Mouse (Mus musculus) CD4-positive naive resting alpha-beta T cell, adult 76 days (primary cell): ENCODE measurements around the gene Tox2. TPM values are rescaled to one million over a fixed set of nuclear protein-coding genes. Genes with fewer than 3 reads are reported as not detected.

Experiments used
- total RNA-seq: library from RNA; stranded (reverse); gene quantifications from one replicate; pipeline ENCODE4 v1.2.4, GENCODE M21; 2023

Gene Tox2
- total RNA-seq, result 0.82 TPM

DNA sequence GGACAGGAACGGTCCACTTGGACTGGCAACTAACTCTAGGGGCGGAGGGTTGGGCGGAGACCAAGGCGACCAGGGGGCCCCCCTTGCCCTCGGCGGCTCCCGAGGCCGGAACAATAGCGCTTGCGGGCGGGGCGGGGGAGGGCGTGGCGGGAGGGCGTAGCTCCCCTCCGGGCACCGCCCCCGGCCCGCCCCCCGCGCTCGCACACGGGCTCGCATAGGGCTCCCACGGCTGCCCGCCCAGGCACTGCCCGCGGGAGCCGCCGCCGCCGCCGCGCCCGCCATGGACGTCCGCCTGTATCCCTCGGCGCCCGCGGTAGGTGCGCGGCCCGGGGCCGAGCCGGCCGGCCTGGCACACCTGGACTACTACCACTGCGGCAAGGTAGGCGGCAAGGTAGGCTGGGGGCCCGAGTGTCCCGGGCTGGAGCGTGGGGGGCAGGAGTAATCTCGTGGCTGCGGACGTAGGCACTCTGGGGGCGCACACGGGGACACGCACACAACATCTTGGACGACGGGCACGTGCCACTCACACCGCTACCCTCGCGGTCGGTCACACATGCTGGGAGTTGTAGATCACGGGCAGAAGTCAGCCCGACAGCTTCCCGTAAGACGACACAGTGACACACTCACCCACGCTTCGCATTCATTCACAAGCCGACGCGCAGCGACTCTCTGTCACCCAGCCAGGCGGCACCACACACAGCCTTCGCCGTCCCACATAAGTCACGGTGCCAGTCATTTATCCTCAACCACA is at the start of gene Tox2:
Tox2 (plus strand) TSS at position 242 of the 751 bp plus-strand sequence.

Other genes with a start within 250 kb of the Tox2 start
- gene Sgk2, start 215.8 kb upstream of the Tox2 start, total RNA-seq, result not detected
- gene Ift52, start 185.8 kb upstream of the Tox2 start, total RNA-seq, result 29.6 TPM
- 4.4 TPM for gene Mybl2, start 148.4 kb upstream of the Tox2 start, total RNA-seq
- not detected for gene Gtsf1l, start 115.3 kb upstream of the Tox2 start, total RNA-seq
- gene Jph2, start 194.9 kb downstream of the Tox2 start, total RNA-seq, result not detected
- 169 TPM for gene Oser1, start 221.6 kb downstream of the Tox2 start, total RNA-seq
- gene Gdap1l1, start 235.4 kb downstream of the Tox2 start, total RNA-seq, result not detected